In genomic region chr1:74296477-74296876, GRCm38 (mm10) we compare ENCODE assay signal across 8 mouse cellular contexts. TPM values are rescaled to one million over a fixed set of nuclear protein-coding genes. Genes with fewer than 3 reads are reported as not detected.
A peak's percentile ranks its signal among the peaks of the same experiment; 100 is the strongest.
DNase-seq lines count a peak whose midpoint lies in the region; ATAC-seq and TF ChIP-seq lines count a peak whose summit lies in the region.

No protein-coding gene starts in this region.

- H3K27me3 ChIP-seq in lung, embryonic 15.5 days = no peaks in the 10 kb centered on the region
- no peaks in the 10 kb centered on the region for H3K27me3 ChIP-seq in limb, embryonic 13.5 days
- no peaks in the 10 kb centered on the region for H3K27me3 ChIP-seq in small intestine, adult 2 months (ENCODE audit: control insufficient read depth, insufficient read depth, low read length)

- no peak for TF ChIP-seq POLR2A in small intestine, adult 2 months (IDR thresholded peaks at IDR 0.05; ENCODE audit: low read depth, low read length)

- peaks cover 20% of the 10 kb centered on the region for H3K36me3 ChIP-seq in lung, embryonic 15.5 days
- peaks cover 30% of the 10 kb centered on the region for H3K36me3 ChIP-seq in limb, embryonic 13.5 days
- H3K36me3 ChIP-seq in small intestine, adult 2 months (ENCODE audit: control insufficient read depth, insufficient read depth, low read length) = peaks cover 30% of the 10 kb centered on the region

- no peak for ATAC-seq in lung, embryonic 15.5 days (ENCODE audit: borderline replicate concordance, extremely low read depth, low FRiP score, low TSS enrichment)
- no peak for ATAC-seq in limb, embryonic 13.5 days (ENCODE audit: low FRiP score, low read depth)

- H3K9me3 ChIP-seq in lung, embryonic 15.5 days = no peaks in the 10 kb centered on the region
- no peaks in the 10 kb centered on the region for H3K9me3 ChIP-seq in limb, embryonic 13.5 days

- H3K27ac ChIP-seq in lung, embryonic 15.5 days = peak overlapping the region; percentile 98
- H3K27ac ChIP-seq in limb, embryonic 13.5 days = peak overlapping the region; percentile 93
- H3K27ac ChIP-seq in small intestine, adult 2 months (ENCODE audit: insufficient read depth, low read depth, low read length) = peak overlapping the region; percentile 98

- peak overlapping the region; percentile 23 for H3K9ac ChIP-seq in lung, embryonic 15.5 days
- peak overlapping the region; percentile 66 for H3K9ac ChIP-seq in limb, embryonic 13.5 days

- H3K4me3 ChIP-seq in lung, embryonic 15.5 days = no peak overlapping the region
- no peak overlapping the region for H3K4me3 ChIP-seq in limb, embryonic 13.5 days
- peak overlapping the region; percentile 47 for H3K4me3 ChIP-seq in small intestine, adult 2 months (ENCODE audit: low read depth, low read length)

- peak; percentile 44 for DNase-seq in cerebellum, adult 9-11 months
- DNase-seq in cerebellum, postnatal 36 days = no peak
- no peak for DNase-seq in lung, postnatal 25 days (ENCODE audit: low spot score)
- no peak for DNase-seq in layer of hippocampus, postnatal 10 days (ENCODE audit: low spot score in 2 of 2)
- DNase-seq in right cerebral cortex, adult 18-20 months = no peak

- no peak for TF ChIP-seq CTCF in small intestine, adult 2 months (IDR thresholded peaks at IDR 0.05; ENCODE audit: extremely low read depth, insufficient read length, insufficient replicate concordance, low read depth, low read length)

- H3K4me1 ChIP-seq in lung, embryonic 15.5 days = peaks cover 83% of the 10 kb centered on the region
- peaks cover 34% of the 10 kb centered on the region for H3K4me1 ChIP-seq in limb, embryonic 13.5 days
- H3K4me1 ChIP-seq in small intestine, adult 2 months (ENCODE audit: control insufficient read depth, insufficient read depth, insufficient read length, low read length) = peaks cover 61% of the 10 kb centered on the region

- WGBS in lung, embryonic 15.5 days = 25% methylated on average over 6 of the region's 6 CpGs
- WGBS in limb, embryonic 13.5 days = 40% methylated on average over 6 of the region's 6 CpGs
- WGBS in small intestine, adult 2 months = 15% methylated on average over 6 of the region's 6 CpGs

- peak overlapping the region; percentile 54 for H3K4me2 ChIP-seq in lung, embryonic 15.5 days
- H3K4me2 ChIP-seq in limb, embryonic 13.5 days (replicated peaks) = peak overlapping the region; percentile 44

RNA-seq across cellular contexts. Expression of gene Tmbim1, which starts 8.9 kb away (rescaled TPM):
- 38.0 and 44.4 TPM in 2 replicates for polyA plus RNA-seq in lung, embryonic 15.5 days (2015; fragmentation: Nextera tagmentation; extraction: Ambion mirVana)
- 30.6 and 31.7 TPM in 2 replicates for polyA plus RNA-seq in limb, embryonic 13.5 days (2015; fragmentation: Nextera tagmentation; extraction: Ambion mirVana)
- polyA plus RNA-seq in small intestine, adult 2 months (2012; rRNA removed) = 497 and 689 TPM in 2 replicates
- total RNA-seq in layer of hippocampus, postnatal 10 days (2021) = 10 to 100 TPM; 10.5 to 11.6 TPM

RNA-seq across cellular contexts. Expression of gene Pnkd, which starts 11.7 kb away (rescaled TPM):
- 103 and 106 TPM in 2 replicates for polyA plus RNA-seq in lung, embryonic 15.5 days (2015; fragmentation: Nextera tagmentation; extraction: Ambion mirVana)
- 108 and 112 TPM in 2 replicates for polyA plus RNA-seq in limb, embryonic 13.5 days (2015; fragmentation: Nextera tagmentation; extraction: Ambion mirVana)
- polyA plus RNA-seq in small intestine, adult 2 months (2012; rRNA removed) = 36.9 and 62.6 TPM in 2 replicates
- total RNA-seq in layer of hippocampus, postnatal 10 days (2021) = 100 to 1,000 TPM; 125 to 130 TPM

RNA-seq across cellular contexts. Expression of gene Aamp, which starts 11.9 kb away (rescaled TPM):
- polyA plus RNA-seq in lung, embryonic 15.5 days (2015; fragmentation: Nextera tagmentation; extraction: Ambion mirVana) = 248 and 261 TPM in 2 replicates
- 220 and 232 TPM in 2 replicates for polyA plus RNA-seq in limb, embryonic 13.5 days (2015; fragmentation: Nextera tagmentation; extraction: Ambion mirVana)
- 81.6 and 160 TPM in 2 replicates for polyA plus RNA-seq in small intestine, adult 2 months (2012; rRNA removed)
- 100 to 1,000 TPM; 141 to 158 TPM for total RNA-seq in layer of hippocampus, postnatal 10 days (2021)

RNA-seq across cellular contexts. Expression of gene Gpbar1, which starts 18.1 kb away (rescaled TPM):
- polyA plus RNA-seq in lung, embryonic 15.5 days (2015; fragmentation: Nextera tagmentation; extraction: Ambion mirVana) = 0.19 TPM in 1 of 2 replicates, not detected in the other
- 0.18 and 0.31 TPM in 2 replicates for polyA plus RNA-seq in limb, embryonic 13.5 days (2015; fragmentation: Nextera tagmentation; extraction: Ambion mirVana)
- polyA plus RNA-seq in small intestine, adult 2 months (2012; rRNA removed) = 1.8 and 3.1 TPM in 2 replicates
- not detected for total RNA-seq in layer of hippocampus, postnatal 10 days (2021)

Comparison
In these comparisons a context has a peak if more than half of its experiments do, and no peak if none do; other contexts are left out.
1. RNA of gene Tmbim1, which starts 8.9 kb away (polyA plus RNA-seq): 497 to 689 TPM in small intestine, adult 2 months; 38.0 to 44.4 TPM in lung, embryonic 15.5 days and 30.6 to 31.7 TPM in limb, embryonic 13.5 days; every median in the first group is over 10 times any median in the second.
2. Peak in every context shown above with its lines, with median percentiles within 50 percentile points of each other: H3K27ac ChIP-seq.